Mouse (Mus musculus) heart, embryonic 16.5 days (tissue): Measurements from ENCODE around the gene Irx1. TPM values are rescaled to one million over a fixed set of nuclear protein-coding genes. Genes with fewer than 3 reads are reported as not detected.

Source experiments
- ATAC-seq: fragments of 200-750 bp; cut with Nextera tagmentation; replicated peaks from 2 replicates; pipeline ENCODE4 v1.8.0; 2017; ENCODE audit warnings: moderate number of reproducible peaks; ENCODE audit not compliant: insufficient read depth, low FRiP score; ENCODE audit errors: extremely low read depth
- H3K27ac ChIP-seq: fragments of 300-500 bp; sonication (generic); 2 replicates; pipeline ENCODE4 v1.5.1; 2014; ENCODE audit warnings: mild to moderate bottlenecking, low read length, control low read depth, moderate library complexity
- H3K27me3 ChIP-seq: fragments of 300-500 bp; sonication (generic); 2 replicates; pipeline ENCODE4 v1.6.1; 2014; ENCODE audit warnings: low read length, mixed read lengths; ENCODE audit not compliant: control insufficient read depth, insufficient read depth
- H3K36me3 ChIP-seq: fragments of 300-500 bp; sonication (generic); 2 replicates; pipeline ENCODE4 v1.6.1; 2014; ENCODE audit not compliant: control insufficient read depth, insufficient read depth
- H3K4me1 ChIP-seq: fragments of 300-500 bp; sonication (generic); 2 replicates; pipeline ENCODE4 v1.6.1; 2014; ENCODE audit warnings: low read length, mixed read lengths; ENCODE audit not compliant: control insufficient read depth, insufficient read depth
- H3K4me2 ChIP-seq: fragments of 300-500 bp; sonication (generic); 2 replicates; pipeline ENCODE4 v1.6.1; 2014; ENCODE audit warnings: low read depth, mild to moderate bottlenecking, control low read depth, low read length
- H3K4me3 ChIP-seq: fragments of 300-500 bp; sonication (generic); 2 replicates; pipeline ENCODE4 v1.5.1; 2014; ENCODE audit warnings: mild to moderate bottlenecking, control low read depth, low read length
- H3K9ac ChIP-seq: fragments of 300-500 bp; sonication (generic); 2 replicates; pipeline ENCODE4 v1.6.1; 2014; ENCODE audit warnings: low read length, control low read depth
- H3K9me3 ChIP-seq: fragments of 300-500 bp; sonication (generic); replicated peaks from 2 replicates; pipeline ENCODE4 v1.6.1; 2016; ENCODE audit warnings: low read length; ENCODE audit not compliant: control insufficient read depth
- WGBS: fragments of 180-500 bp; shearing (Covaris S2); extraction: QIAGEN DNeasy Blood & Tissue Kit; methylation state at CpG from one replicate; pipeline ENCODE4 v1.1.7; 2014; 5-methylcytosine and 5-hydroxymethylcytosine counted together
- polyA plus RNA-seq: library from polyadenylated mRNA; unstranded; fragments of >200 nt; fragmentation: Nextera tagmentation; extraction: Ambion mirVana; gene quantifications from 2 replicates; pipeline ENCODE4 v1.2.1, GENCODE M21; 2015

Irx1 gene
- polyA plus RNA-seq, 1 experiment from 2014 or later, result 1.8 TPM

- no peaks in the 10 kb centered on the region for H3K9me3 ChIP-seq
- no peak overlapping the region for H3K27ac ChIP-seq
- H3K4me3 ChIP-seq, result no peak overlapping the region
- no peaks in the 10 kb centered on the region for H3K36me3 ChIP-seq
- ATAC-seq, result no peak
- H3K4me1 ChIP-seq, result no peaks in the 10 kb centered on the region
- H3K9ac ChIP-seq, result no peak overlapping the region
- 71% methylated on average over 11 of the region's 11 CpGs for WGBS
- no peak overlapping the region for H3K4me2 ChIP-seq
- H3K27me3 ChIP-seq, result peaks cover 29% of the 10 kb centered on the region
Measured at GRCm38 (mm10) chr13:71951966-71952365, 11.6 kb downstream of the Irx1 start.

- 50% methylated on average over 5 of the region's 5 CpGs for WGBS
- peaks cover 11% of the 10 kb centered on the region for H3K27me3 ChIP-seq
- no peaks in the 10 kb centered on the region for H3K36me3 ChIP-seq
- no peaks in the 10 kb centered on the region for H3K4me1 ChIP-seq
- no peak overlapping the region for H3K4me2 ChIP-seq
- H3K9me3 ChIP-seq, result no peaks in the 10 kb centered on the region
- no peak overlapping the region for H3K9ac ChIP-seq
- no peak overlapping the region for H3K4me3 ChIP-seq
- no peak overlapping the region for H3K27ac ChIP-seq
- no peak for ATAC-seq
Measured at GRCm38 (mm10) chr13:71949859-71950258, 13.7 kb downstream of the Irx1 start.

- no peak overlapping the region for H3K4me3 ChIP-seq
- H3K4me2 ChIP-seq, result no peak overlapping the region
- no peak for ATAC-seq
- no peaks in the 10 kb centered on the region for H3K4me1 ChIP-seq
- 69% methylated on average over 3 of the region's 3 CpGs for WGBS
- H3K9ac ChIP-seq, result no peak overlapping the region
- H3K36me3 ChIP-seq, result no peaks in the 10 kb centered on the region
- H3K27me3 ChIP-seq, result no peaks in the 10 kb centered on the region
- H3K27ac ChIP-seq, result no peak overlapping the region
- H3K9me3 ChIP-seq, result no peaks in the 10 kb centered on the region
Measured at GRCm38 (mm10) chr13:71910361-71910760, 53.2 kb downstream of the Irx1 start.
